Mouse (Mus musculus) G1E (cell line): Measurements from ENCODE around the gene Cldn6.

Source experiments
- CTCF ChIP-seq: IDR thresholded peaks from 2 replicates; pipeline ENCODE4 v1.5.1; 2012; ENCODE audit warnings: low read depth, low read length, inconsistent platforms, mixed read lengths
- GATA2 ChIP-seq: IDR thresholded peaks from 2 replicates; pipeline ENCODE4 v1.6.1; 2012; ENCODE audit warnings: low read depth, low read length, inconsistent platforms, borderline replicate concordance
- POLR2AphosphoS5 ChIP-seq: IDR thresholded peaks from 2 replicates; pipeline ENCODE4 v1.6.1; 2012; ENCODE audit warnings: low read depth, low read length, inconsistent platforms; ENCODE audit not compliant: insufficient replicate concordance
- TAL1 ChIP-seq: conservative IDR thresholded peaks from 2 replicates; pipeline ENCODE4 v1.6.1; 2012; ENCODE audit warnings: low read depth, low read length, inconsistent platforms, mixed read lengths

GRCm38 (mm10) chr17:23703301-23703700 is 24.3 kb downstream of the Cldn6 start:
- TF ChIP-seq CTCF (no peak), TAL1 (no peak), POLR2AphosphoS5 (no peak), GATA2 (no peak)
